Mouse (Mus musculus): ENCODE data around the gene Vegfc.

The Vegfc gene

DNA sequence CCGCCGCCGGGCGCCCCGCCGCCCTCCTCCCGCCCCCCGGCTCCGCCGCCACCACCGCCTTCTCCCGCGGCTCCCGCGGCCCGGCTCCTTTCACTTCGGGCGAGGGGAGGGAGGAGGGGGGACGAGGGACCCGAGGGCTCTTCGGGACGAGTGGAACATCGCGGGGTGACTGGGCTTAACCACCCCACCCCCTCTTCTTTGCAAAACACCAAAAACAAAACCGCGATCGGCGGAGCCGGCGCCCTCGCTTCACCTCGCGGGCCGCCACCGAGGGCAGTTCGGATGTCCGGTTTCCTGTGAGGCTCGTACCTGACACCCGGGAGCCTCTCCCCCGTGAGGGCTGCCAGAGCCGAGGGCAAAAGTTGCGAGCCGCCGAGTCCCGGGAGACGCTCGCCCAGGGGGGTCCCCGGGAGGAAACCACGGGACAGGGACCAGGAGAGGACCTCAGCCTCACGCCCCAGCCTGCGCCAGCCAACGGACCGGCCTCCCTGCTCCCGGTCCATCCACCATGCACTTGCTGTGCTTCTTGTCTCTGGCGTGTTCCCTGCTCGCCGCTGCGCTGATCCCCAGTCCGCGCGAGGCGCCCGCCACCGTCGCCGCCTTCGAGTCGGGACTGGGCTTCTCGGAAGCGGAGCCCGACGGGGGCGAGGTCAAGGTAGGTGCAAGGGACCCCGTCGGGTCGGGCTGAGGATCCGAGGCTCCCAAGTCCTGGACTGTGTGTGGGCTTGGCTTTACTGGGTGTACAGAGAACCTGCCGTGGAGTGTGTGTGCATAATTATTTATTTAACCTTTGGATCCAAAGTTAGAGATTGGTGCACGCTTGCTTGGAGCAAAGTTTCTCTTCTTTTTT, at the start of gene Vegfc:
TSS of gene Vegfc (plus strand) at position 336 of the 850 bp plus-strand sequence.
- no peak for DNase-seq (ENCODE audit: low read depth)

DNA sequence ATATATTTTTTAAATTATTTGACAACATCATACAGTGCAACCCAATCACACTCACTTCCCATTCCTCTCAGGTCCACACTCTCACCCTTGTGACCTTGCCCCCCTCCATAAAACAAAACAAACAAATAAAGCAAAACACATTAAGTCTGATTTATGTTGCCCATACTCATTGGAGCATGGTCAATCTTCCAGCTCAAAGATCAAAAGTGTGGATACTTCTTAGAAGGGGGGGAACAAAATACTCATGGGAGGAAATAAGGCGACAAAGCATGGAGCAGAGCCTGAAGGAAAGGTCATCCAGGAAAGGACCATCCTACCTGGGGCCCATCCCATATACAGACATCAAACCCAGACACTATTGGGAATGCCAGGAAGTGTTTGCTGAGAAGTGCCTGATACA, 42.8 kb upstream of the Vegfc start:
- no peak for DNase-seq (ENCODE audit: low read depth)

DNA sequence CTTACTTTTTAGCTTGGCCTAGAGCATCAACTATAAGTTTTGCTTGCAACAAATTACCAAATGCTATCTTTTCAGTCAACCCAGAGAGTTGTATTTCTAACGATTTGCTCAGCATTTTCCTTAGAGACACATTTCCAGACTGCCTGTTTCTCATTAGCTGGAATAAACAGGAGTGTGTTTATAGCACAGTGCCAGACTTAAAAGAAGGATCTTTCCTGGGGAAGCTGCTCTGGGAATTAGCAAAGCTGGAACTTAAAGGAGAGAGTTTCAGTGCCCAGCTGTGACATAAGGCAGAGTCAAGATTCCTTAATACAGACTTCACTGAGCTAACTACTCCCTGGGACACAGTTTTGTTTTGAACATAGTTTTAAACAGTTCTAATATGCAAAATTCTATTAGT, 34.8 kb upstream of the Vegfc start:
- no peak for DNase-seq (ENCODE audit: low read depth)

DNA sequence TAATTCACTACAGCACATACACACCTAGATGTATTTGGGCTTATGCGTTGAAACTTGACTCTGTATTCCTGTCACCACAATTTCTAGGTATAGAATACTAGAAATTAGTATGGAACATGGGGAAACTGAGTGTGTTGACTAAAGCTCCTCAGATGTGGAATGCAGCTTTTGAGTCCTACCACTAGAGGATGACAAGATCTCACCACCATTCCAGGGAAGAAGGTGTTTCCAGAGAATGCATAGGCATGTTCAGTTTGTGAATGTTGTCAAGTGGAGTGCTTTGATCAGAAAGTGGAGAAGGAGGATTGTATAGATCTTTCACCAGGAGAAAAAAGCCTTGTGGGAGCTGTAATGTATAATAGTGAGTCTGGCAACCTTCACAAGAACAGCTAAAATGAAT, 33.9 kb upstream of the Vegfc start:
- no peak for DNase-seq (ENCODE audit: low read depth)

DNA sequence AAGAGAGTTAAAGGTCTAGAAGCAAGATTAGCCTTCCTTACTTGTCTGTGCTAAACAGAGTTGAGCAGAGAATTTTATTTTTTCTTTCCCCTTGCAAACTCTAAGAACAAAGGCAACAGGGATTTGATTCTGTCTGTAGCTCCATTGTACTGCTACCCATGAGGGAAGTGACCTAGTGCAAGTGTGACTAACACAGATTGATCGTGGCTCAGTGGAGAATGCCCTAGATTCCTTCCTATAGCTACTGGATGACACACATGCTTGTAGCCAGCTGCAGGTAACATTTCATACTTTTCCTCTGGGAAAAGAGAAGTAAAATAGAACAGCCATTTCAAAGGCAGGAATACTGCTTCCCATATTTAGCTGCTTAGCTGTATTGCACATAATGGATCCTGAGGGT, 24.2 kb upstream of the Vegfc start:
- DNase-seq (ENCODE audit: low read depth), result no peak

DNA sequence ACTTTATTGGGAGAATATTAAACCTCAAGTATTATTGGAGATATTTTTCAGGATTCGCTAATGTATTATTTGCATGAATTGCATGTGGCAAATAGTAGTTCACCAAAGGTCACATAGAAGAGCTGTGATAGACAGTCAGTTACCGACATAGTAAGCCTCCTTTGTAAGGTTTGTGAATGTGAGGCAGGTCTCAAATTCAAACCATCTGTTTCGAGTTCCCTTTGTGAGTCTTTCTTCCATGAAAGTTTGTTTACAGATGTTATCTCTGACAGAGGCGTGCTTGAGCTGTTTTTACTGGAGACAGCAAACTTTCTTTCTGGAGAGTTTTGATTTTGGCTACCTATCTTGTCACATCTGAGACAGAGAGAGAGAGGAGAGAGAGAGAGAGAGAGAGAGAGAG, 11.9 kb upstream of the Vegfc start:
- DNase-seq (ENCODE audit: low read depth), result no peak

DNA sequence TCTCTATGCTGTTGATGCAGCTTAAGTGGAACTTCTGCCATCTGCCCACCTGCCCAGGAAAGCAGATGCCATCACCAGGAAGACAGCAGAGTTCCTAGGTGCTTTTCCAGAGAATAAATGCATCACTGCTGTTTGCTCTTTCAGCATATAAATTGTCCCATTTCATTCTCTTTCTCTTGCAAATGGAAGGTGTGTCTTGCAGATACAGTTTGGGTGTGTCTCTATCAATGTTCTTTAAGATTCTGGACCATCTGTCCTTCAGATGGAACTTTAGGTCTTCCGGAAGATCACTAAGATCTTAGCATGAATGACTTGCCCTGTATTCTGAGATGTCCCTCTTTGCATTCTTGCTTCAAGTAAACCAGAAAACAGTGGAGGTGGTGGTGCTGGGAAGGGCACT, 1.1 kb upstream of the Vegfc start:
- no peak for DNase-seq (ENCODE audit: low read depth)

DNA sequence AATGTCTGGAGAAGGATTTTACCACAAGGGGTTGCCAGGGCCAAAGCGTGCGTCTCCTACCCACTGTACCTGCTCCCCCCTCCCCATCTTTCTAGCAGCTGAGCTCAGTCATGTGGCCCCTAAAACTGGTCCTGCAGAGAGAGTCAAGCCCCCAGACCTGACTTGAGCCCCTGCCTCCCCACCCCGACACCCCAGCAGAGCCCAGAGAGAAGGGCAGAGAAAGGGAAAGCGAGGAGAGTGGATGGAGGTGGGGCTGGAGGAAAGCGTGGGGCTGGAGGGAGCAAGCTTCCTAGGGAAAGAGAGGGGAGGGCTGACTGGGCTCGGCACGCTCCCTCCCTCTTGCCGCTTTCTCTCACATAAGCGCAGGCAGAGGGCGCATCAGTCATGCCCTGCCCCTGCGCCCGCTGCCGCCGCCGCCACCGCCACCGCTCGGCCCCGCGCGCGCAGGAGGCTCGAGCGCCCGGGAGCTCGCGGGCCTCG, 575 bp upstream of the Vegfc start:
- DNase-seq (ENCODE audit: low read depth), result no peak

DNA sequence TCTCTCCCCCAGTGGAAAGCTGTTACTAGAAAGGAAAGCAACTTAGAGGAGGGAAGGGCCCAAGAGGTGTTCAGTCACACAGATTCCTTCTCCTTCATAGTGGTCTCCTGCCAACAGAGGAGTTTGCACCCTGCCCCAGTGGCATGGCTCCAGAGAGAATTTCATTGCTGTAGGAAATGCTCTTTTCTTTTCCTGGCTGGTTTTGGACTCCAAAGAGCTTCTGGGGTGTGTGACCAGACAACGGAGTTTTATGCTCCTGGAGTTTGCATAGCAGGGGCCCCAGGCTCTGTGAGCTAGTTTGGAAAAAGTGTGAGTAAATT, 675 bp downstream of the Vegfc start:
- DNase-seq (ENCODE audit: low read depth), result no peak

DNA sequence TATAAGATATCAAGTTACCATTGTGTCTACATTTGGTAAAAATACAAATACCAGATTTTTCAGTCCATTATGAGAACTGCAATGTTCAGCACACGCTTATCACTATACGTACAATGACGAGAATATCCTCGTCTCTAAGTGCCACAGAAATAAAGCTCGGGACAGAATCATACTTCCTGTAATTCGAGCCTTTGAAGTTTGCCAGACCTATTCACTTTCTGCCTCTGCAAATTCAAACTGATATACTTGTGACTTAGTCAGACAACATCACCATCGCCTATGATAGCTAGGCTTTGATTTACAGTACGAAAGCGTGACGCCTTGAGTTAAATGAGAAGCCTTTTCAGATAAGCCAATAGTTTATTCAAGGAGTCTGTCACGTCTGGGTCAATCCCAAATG, 1.6 kb downstream of the Vegfc start:
- DNase-seq (ENCODE audit: low read depth), result no peak

DNA sequence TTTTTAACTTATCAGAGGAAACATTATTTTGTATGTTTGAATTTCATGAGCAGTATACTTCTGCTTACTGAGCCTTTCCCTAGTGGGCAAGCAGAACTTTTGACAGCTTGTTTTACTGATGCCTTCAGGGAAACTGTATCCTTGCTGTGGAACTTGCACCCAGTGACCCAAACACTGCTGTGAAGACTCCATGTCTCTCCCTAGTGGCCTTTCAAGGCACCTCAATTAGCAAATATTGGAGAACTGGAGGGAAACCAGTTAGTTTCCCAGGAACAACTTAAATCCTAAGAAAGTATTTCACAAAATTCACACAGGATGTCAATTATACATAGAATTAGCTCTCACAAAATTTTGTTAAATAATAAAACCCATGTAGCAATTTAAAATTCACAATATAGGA, 2.2 kb downstream of the Vegfc start:
- DNase-seq (ENCODE audit: low read depth), result no peak

DNA sequence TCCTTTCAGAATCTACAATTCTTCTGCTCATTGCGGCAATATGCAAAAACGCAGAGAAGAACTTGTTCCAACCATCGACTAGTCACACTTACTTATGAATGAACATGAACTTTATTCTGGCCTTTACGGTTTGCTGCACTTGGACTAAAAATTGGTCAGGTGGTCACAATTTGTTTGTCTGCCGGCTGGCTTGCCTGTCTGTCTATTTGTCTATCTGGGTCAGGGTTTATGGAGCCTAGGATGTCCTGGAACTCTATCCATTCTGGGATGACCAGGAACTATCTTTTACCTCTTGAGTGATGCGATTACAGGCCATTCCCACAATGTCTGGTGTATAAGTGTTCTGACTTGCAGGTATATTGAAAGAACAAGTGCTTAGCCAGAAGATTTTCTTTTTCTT, 8.5 kb downstream of the Vegfc start:
- DNase-seq (ENCODE audit: low read depth), result no peak

DNA sequence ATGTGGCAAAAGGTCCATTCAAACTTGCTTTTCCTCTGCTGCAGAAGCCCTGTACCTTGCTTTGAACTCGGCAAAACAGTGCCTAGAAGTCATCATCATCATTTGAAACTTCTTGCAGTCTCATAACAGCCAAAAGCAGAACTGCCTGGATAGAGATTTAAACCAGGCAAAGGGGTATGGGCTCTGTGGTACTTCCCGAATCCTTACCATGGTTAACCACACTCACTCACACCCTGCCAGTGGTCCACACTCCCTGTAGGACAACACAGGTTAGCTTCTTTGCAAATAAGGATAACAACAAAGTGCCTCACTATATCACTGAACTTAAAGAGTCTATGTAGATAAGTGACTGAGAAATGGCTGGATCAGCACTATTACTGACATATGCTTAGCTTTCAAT, 9.7 kb downstream of the Vegfc start:
- DNase-seq (ENCODE audit: low read depth), result no peak

DNA sequence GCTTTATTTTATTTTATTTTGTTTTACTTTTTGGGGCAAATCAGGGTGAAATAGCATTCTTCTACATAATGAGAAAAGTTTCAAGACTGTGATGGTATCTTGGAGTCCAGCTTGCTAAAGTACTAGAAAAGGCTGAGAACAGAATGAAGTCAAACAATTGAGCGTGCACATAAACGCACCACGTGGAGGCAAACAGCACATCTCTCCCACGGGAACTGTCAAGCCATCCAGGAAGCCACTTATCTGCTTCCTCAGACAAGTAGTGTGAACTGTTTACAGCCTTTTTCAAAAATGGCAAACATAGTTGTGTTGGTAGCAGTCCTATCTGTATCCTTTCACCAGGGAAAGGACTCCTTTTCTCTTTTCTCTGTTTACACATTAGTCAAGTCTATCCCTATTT, 11.8 kb downstream of the Vegfc start:
- DNase-seq (ENCODE audit: low read depth), result no peak

DNA sequence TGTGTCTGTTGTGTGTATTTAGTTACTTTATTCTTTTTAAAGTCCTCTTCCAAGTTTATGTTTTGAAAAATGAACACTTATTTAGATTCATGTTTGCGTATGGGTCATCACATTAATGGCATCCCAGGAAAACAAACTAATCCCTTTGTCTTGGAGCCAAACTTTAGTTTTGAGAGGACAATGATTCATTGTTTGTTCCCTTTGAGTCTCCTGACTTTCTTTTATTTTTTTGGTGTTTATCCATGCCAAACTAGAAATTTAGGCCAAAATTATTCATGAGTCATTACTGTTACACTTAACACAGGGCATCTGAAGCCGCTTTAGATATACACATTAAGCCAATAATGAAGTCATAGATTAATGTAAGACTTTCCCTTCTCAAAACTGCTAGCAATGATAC, 12.5 kb downstream of the Vegfc start:
- DNase-seq (ENCODE audit: low read depth), result no peak

DNA sequence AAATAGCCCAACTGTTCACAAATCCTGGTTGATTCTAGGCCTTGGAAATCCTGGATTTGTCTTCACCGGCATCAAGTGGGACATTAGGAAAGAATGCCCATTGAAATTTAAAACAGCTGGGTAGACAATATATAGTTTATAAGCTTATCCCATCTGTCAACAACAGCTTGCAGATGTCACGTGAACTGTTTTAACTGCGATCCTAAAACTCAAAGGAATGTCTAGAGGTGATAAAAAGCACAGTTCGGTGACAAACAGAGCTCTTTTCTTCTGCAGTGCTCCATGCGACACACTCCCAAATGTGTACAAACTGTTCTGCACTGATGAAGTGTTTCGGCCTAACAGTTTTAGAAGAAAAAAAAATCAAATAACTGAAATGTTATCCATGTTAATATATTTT, 22.7 kb downstream of the Vegfc start:
- no peak for DNase-seq (ENCODE audit: low read depth)

DNA sequence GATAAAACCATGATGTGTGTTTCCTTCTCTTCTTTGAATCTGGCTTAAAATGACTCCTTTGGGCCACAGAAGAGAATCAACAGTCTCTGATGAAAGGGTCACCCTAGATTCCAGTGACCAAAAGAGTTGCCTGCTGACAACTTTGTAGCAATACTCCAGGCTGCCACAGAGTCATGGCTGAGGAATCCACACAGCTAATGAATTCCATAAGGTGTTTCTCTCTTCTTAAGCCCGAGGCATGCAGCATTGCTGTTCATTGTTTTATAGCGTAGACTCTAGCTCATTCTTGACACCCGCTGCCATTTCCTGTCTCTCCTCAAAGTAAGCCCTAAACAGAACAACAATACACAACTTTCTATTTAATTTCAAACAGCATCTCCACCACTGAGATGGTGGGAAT, 37.2 kb downstream of the Vegfc start:
- peak; percentile 16 for DNase-seq (ENCODE audit: low read depth)

DNA sequence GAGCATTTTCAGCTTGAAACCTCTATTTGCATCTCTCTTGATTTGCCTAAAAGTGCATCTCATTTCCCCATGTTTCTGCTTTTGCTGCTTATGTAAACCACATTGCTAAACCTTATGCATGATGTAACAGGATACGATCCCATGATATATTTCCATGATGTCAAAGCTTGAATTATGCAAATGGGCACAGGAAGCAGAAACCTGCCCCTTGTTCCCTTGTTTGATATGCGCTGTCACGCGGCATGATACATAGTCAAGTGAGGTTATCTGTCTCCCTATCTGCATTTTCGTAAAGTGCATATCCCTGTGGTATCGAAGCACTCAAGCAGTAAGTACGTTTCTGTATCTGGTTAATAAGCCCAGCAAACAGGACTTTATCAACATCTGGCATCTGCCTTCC, 42.7 kb downstream of the Vegfc start:
- DNase-seq (ENCODE audit: low read depth), result no peak

DNA sequence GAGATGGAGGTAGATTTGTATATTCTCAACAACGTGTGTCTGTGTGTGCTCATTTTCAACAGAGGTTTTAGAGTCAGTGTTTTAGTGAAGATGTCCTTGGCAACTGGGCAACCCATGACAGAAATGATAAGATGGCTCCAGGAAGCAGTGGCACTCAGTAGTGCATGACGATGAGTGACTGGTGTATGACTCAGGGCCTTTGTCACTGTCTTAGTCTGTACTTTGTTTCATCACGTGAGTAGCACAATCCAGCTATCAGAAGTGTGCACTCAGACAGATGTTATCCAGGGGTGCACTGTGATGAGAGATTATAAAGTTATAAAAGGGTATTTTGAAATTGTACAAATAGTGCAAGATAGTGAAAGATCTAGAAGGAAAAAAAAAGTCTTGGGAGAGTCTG, 44.5 kb downstream of the Vegfc start:
- no peak for DNase-seq (ENCODE audit: low read depth)

DNA sequence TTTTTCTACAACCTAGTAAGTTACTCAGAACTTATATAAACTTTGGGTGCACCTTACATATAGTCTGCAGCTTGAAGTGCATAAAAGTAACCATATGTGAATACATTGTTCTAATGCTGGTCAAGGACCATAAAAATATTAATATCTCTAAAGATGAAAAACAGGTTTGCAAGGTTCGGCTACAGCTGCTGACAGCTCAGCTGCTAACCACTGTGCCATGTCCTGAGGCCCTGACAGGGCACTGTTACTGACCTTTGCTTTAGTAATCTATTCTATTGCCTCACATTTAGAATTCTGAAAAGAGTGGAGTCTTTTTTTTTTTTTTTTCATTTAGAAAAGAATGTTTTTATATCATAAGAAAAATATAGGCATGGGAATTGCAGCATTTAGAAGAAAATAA, 44.9 kb downstream of the Vegfc start:
- DNase-seq (ENCODE audit: low read depth), result no peak

DNA sequence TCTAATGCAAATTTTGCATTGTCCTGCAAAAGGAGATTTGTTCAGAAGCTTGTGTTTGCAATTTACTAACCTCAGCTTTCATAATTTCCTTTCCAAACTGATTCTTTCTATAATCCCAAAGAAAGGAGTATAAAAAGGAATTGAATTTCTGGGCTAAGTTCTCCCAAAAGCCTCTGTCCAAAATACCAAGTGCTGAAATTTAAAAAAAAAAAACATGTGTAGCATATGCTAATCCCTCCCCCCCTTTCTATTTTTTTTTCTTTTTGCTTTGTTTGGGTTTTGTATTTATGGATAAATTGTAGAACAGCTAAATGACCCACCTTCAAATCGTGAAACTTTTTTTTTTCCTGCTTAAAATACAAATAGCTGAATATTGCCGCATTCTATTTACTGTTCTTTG, 53.2 kb downstream of the Vegfc start:
- DNase-seq (ENCODE audit: low read depth), result no peak

DNA sequence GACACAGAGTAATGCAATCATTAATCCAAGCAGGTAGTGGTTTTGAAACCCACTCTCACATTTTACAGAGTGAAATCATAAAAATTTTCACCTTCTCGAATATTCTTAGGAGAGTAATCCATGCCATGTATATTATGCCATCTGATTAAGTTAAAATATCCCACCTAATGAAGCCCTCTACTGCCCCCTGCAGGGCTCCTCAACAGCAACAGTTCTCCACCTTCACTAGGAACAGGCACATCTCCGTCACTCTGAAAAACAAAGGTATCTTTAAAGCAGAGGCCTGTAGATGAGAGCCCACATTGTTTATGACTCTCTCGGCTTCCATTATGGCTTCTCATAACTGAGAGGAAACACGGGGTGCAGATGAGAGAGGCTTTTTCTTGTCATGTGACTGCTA, 75.8 kb downstream of the Vegfc start:
- DNase-seq (ENCODE audit: low read depth), result peak; percentile 11

DNA sequence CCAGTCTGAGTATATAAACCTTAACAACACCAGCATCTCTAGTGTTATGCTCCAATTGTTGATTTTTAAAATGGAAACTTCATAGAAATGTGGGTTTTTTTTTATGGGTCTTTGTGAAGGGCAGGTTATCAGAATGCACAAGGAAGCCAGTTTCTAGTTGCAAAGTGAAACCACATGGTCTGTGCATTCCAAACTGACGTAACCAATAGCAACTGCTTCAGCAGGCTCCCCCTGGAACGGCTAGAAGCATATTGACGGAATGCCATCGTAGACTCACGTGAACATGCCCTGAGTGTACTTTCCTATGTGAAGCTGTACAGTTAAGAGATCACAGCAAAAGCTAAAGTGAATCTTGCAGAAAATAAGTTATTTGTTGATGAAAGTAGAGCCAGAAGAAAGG, 86.1 kb downstream of the Vegfc start:
- DNase-seq (ENCODE audit: low read depth), result peak; percentile 28

DNA sequence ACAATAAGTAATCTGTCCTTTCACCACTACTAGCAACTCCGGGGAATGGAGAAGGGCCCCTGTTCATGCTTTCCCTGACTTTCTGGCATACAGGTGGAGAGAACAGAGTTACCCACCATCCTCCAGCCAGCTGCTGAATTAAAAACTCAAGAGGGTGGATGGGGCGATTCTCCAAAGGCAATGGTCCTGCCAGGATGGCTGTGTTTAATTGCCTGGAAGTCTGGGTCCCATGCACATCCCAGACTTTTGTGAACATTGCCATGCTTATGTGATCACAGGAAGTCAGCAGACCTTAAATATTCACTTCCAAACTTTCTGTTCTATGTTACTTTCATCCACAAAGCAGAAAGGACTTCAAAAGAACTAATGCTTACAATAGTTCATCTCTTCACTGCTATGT, 107.9 kb downstream of the Vegfc start:
- no peak for DNase-seq (ENCODE audit: low read depth)

DNA sequence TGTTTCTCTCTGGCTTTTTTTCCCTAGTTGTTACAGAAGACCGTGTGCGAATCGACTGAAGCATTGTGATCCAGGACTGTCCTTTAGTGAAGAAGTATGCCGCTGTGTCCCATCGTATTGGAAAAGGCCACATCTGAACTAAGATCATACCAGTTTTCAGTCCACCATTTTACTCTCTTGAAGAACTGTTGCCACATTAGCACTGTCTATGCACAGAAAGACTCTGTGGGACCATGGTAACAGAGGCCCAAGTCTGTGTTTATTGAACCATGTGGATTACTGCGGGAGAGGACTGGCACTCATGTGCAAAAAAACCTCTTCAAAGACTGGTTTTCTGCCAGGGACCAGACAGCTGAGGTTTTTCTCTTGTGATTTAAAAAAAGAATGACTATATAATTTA, 108.5 kb downstream of the Vegfc start:
- no peak for DNase-seq (ENCODE audit: low read depth)
